Mouse (Mus musculus) testis, adult 10 weeks (tissue): ENCODE measurements around the gene Ogn. TPM values are rescaled to one million over a fixed set of nuclear protein-coding genes. Genes with fewer than 3 reads are reported as not detected.

Source experiments
- polyA plus RNA-seq: library from polyadenylated mRNA; stranded (reverse); fragments of 350-450 nt; fragmentation: Illumina TruSeq; extraction: RNeasy Lipid Tissue Mini Kit (QIAGEN cat#74804); gene quantifications from one replicate; pipeline ENCODE4 v1.2.3, GENCODE M21; 2014; ENCODE audit warnings: low read depth, low replicate concordance

Gene Ogn
- polyA plus RNA-seq: 47.0 TPM

GRCm38 (mm10) chr13:49607714-49608113 is at the start of gene Ogn:
Gene Ogn, plus strand, starts transcription at chr13:49608046.

GRCm38 (mm10) chr13:49581541-49582530 is 26.0 kb upstream of the Ogn start, which contains the start of gene Omd:
Gene Omd, plus strand, starts transcription at chr13:49582462.

GRCm38 (mm10) chr13:49652481-49653179 is 44.8 kb downstream of the Ogn start, which contains the start of the genes Cenpp and Nol8:
Gene Cenpp, minus strand, starts transcription at chr13:49652785.
Gene Nol8, plus strand, starts transcription at chr13:49653078.

Other genes starting within 250 kb of the Ogn start
- 8.6 TPM for gene Ippk, start 186.8 kb upstream of the Ogn start, polyA plus RNA-seq
- 5.6 TPM for gene Tes3-ps, start 114.7 kb upstream of the Ogn start, polyA plus RNA-seq
- 7.2 TPM for gene Ecm2, start 103.2 kb upstream of the Ogn start, polyA plus RNA-seq
- gene Aspn, start 63.6 kb upstream of the Ogn start, polyA plus RNA-seq: 4.7 TPM
- 6.4 TPM for gene Omd, start 25.6 kb upstream of the Ogn start, polyA plus RNA-seq
- gene Cenpp, start 44.7 kb downstream of the Ogn start, polyA plus RNA-seq: 122 TPM
- 448 TPM for gene Nol8, start 45.0 kb downstream of the Ogn start, polyA plus RNA-seq
- 23.0 TPM for gene Iars, start 74.1 kb downstream of the Ogn start, polyA plus RNA-seq
- 47.0 TPM for gene Gm30302, start 191.0 kb downstream of the Ogn start, polyA plus RNA-seq